Comparison of ENCODE assay signal across 8 mouse cellular contexts in the genomic region with DNA sequence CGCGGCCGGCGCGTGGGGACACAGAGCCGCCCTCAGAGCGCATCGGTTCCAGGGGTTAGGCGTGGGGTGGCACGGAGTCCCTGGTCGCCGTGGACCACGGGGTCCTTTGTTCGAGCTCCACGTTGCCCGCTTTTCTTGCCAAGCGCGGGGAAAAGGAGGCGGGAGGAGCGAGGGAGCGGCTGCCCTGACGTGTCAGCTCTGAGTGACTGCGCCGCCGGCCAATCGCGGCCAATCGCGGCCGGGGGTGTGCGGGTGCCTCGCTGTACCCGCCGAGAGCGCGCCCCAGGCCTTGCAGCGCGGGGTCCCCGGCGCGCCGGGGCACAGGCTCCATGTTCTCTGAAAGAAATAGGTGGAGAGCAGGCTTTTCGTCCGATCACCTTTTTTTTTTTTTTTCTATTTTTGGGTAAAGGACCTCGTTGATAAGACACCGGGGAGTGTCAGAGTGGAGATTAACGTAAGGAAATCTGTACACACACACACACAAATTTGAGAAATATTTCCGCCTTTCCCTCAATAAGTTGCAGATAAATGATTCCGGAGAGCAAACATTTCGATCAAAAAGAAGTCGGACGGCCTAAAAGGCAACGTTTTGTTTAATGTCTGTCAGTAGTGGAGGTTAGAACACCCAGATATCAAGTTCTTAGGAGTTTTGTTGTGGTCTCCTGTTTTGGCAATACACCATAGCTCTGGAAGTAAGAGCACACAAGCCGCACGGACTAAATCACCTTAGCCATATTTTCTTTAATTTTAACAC. TPM values are rescaled to one million over a fixed set of nuclear protein-coding genes. Genes with fewer than 3 reads are reported as not detected.
A peak's percentile ranks its signal among the peaks of the same experiment; 100 is the strongest.
DNase-seq lines count a peak whose midpoint lies in the region; ATAC-seq and TF ChIP-seq lines count a peak whose summit lies in the region.

No protein-coding gene starts in this region.

- peak overlapping the region; percentile 89 for H3K4me3 ChIP-seq in lung, embryonic 15.5 days
- H3K4me3 ChIP-seq in olfactory bulb, adult 2 months (ENCODE audit: insufficient read depth, low read depth, low read length): peak overlapping the region; percentile 79

- no peaks in the 10 kb centered on the region for H3K27me3 ChIP-seq in lung, embryonic 15.5 days

- H3K9ac ChIP-seq in lung, embryonic 15.5 days: peak overlapping the region; percentile 88

- H3K4me2 ChIP-seq in lung, embryonic 15.5 days: peak overlapping the region; percentile 90

- no peaks in the 10 kb centered on the region for H3K9me3 ChIP-seq in lung, embryonic 15.5 days

- peaks cover 5% of the 10 kb centered on the region; the same call in 1 of the 2 replicates for H3K36me3 ChIP-seq in lung, embryonic 15.5 days

- H3K27ac ChIP-seq in lung, embryonic 15.5 days: peak overlapping the region; percentile 91
- H3K27ac ChIP-seq in olfactory bulb, adult 2 months (ENCODE audit: insufficient read depth, low read depth, low read length): peak overlapping the region; percentile 72

- TF ChIP-seq POLR2A in olfactory bulb, adult 2 months (IDR thresholded peaks at IDR 0.05; ENCODE audit: insufficient read depth, low read depth, low read length): 0 out of 2 replicates have a peak, but pooled peaks have one; percentile 40

- peak; percentile 96 for DNase-seq in MN1 (ENCODE audit: low spot score)
- peak; percentile 95 for DNase-seq in cerebellum, adult 8-10 months
- DNase-seq in forelimb bud, embryonic 11.5 days (ENCODE audit: low read depth, low spot score): peak; percentile 91
- DNase-seq in layer of hippocampus, adult 9-10 months (ENCODE audit: low spot score): peak; percentile 87
- peak; percentile 87 to 91 for DNase-seq in thymus, adult 18-20 months

- TF ChIP-seq CTCF in olfactory bulb, adult 2 months (IDR thresholded peaks at IDR 0.05; ENCODE audit: insufficient read depth, low read depth, low read length): no peak

- ATAC-seq in hematopoietic stem cell, adult 5-6 weeks (replicated peaks in 1 of 2; ENCODE audit: insufficient read depth in 1 of 2, low FRiP score in 2 of 2, low TSS enrichment in 1 of 2, low read depth in 1 of 2, poor library complexity in 2 of 2, severe bottlenecking in 2 of 2): peak; percentile 34 to 58
- peak; percentile 86 for ATAC-seq in lung, embryonic 15.5 days (ENCODE audit: borderline replicate concordance, extremely low read depth, low FRiP score, low TSS enrichment)

- under 1% methylated on average over 55 of the region's 55 CpGs for WGBS in lung, embryonic 15.5 days
- WGBS in olfactory bulb, adult 2 months: under 1% methylated on average over 55 of the region's 55 CpGs

- peaks cover 55% of the 10 kb centered on the region for H3K4me1 ChIP-seq in lung, embryonic 15.5 days
- H3K4me1 ChIP-seq in olfactory bulb, adult 2 months (ENCODE audit: control insufficient read depth, insufficient read depth, low read length): no peaks in the 10 kb centered on the region; the same call in 1 of the 2 replicates

RNA-seq across cellular contexts. Expression of a gene that starts 1.0 kb away (rescaled TPM):
- 556 and 557 TPM in 2 replicates for total RNA-seq in hematopoietic stem cell, adult 5-6 weeks (2017)
- polyA plus RNA-seq in lung, embryonic 15.5 days (2015; fragmentation: Nextera tagmentation; extraction: Ambion mirVana): 236 and 242 TPM in 2 replicates
- polyA plus RNA-seq in olfactory bulb, adult 2 months (2012; ENCODE audit: insufficient read depth, insufficient read length, low replicate concordance, missing spikeins): 198 TPM in 1 of 2 replicates, not detected in the other

Comparison
In these comparisons a context has a peak if more than half of its experiments do, and no peak if none do; other contexts are left out.
1. Peak in every context shown above with its lines: DNase-seq, ATAC-seq, H3K4me3 ChIP-seq and H3K27ac ChIP-seq.